13 mouse cellular contexts compared by ENCODE assay signal in genomic region chr6:55341688-55342087, GRCm38 (mm10). TPM values are rescaled to one million over a fixed set of nuclear protein-coding genes. Genes with fewer than 3 reads are reported as not detected.
DNase-seq lines count a peak whose midpoint lies in the region; ATAC-seq and TF ChIP-seq lines count a peak whose summit lies in the region.
"Had no signal": no experiment of that assay in that cellular context is flagged by ENCODE, and none has a peak within 500 bp of the region (broad histone marks: within the 10 kb centered on the region; RNA-seq: fewer than 3 reads in every experiment).

No protein-coding gene starts in this region.

- peak overlapping the region; percentile 33; the same call in 1 of the 2 replicates for H3K27ac ChIP-seq in heart, embryonic 13.5 days (replicated peaks)
- H3K27ac ChIP-seq in bone marrow, adult 2 months (ENCODE audit: control insufficient read depth, insufficient read depth, low read depth, low read length, poor library complexity), result peak overlapping the region; percentile 31
- peak overlapping the region; percentile 55; the same call in 1 of the 2 replicates for H3K27ac ChIP-seq in intestine, postnatal 0 days (ENCODE audit: low read depth, low read length)
- H3K27ac ChIP-seq: hindbrain, embryonic 15.5 days had no signal

- WGBS in heart, embryonic 13.5 days, result 14% methylated on average over 5 of the region's 5 CpGs
- 61% methylated on average over 5 of the region's 5 CpGs for WGBS in bone marrow, adult 2 months
- WGBS in intestine, postnatal 0 days, result 23% methylated on average over 5 of the region's 5 CpGs

- intact Hi-C loops in heart, postnatal 25 days (cut with DNase I), result no loop called here

- H3K4me3 ChIP-seq in heart, embryonic 13.5 days, result no peak overlapping the region
- peak overlapping the region; percentile 40 for H3K4me3 ChIP-seq in bone marrow, adult 2 months (replicated peaks; ENCODE audit: control insufficient read depth, low read depth, low read length)
- no peak overlapping the region for H3K4me3 ChIP-seq in intestine, postnatal 0 days (ENCODE audit: low read depth, low read length)
- H3K4me3 ChIP-seq: hindbrain, embryonic 15.5 days had no signal

- H3K9ac ChIP-seq in heart, embryonic 13.5 days, result 0 out of 2 replicates have a peak overlapping the region, but pooled peaks have one; percentile 12
- H3K9ac ChIP-seq in intestine, postnatal 0 days (ENCODE audit: low read depth, low read length), result 0 out of 2 replicates have a peak overlapping the region, but pooled peaks have one; percentile 2
- H3K9ac ChIP-seq: hindbrain, embryonic 15.5 days had no signal

- TF ChIP-seq CTCF in bone marrow, adult 2 months (IDR thresholded peaks at IDR 0.05; ENCODE audit: control insufficient read depth, insufficient read depth, low read length), result no peak
- no peak for TF ChIP-seq CTCF in intestine, postnatal 0 days (IDR thresholded peaks at IDR 0.05; ENCODE audit: low read depth)

- peaks cover 76% of the 10 kb centered on the region for H3K4me1 ChIP-seq in heart, embryonic 13.5 days
- no peaks in the 10 kb centered on the region for H3K4me1 ChIP-seq in bone marrow, adult 2 months (ENCODE audit: control insufficient read depth, insufficient read depth, low read length)
- peaks cover 3% of the 10 kb centered on the region; the same call in 1 of the 2 replicates for H3K4me1 ChIP-seq in intestine, postnatal 0 days (replicated peaks; ENCODE audit: control insufficient read depth, insufficient read depth, low read length)

- peaks cover 28% of the 10 kb centered on the region for H3K27me3 ChIP-seq in heart, embryonic 13.5 days (replicated peaks)
- H3K27me3 ChIP-seq in intestine, postnatal 0 days (replicated peaks; ENCODE audit: control insufficient read depth, insufficient read depth, low read length), result no peaks in the 10 kb centered on the region

- no peak for DNase-seq in heart, postnatal 25 days (ENCODE audit: low spot score)
- peak; percentile 61 for DNase-seq in lung, postnatal 10 days
- DNase-seq in embryo, embryonic 10.5 days (ENCODE audit: low spot score), result no peak
- DNase-seq in adrenal gland, postnatal 10 days, result no peak
- DNase-seq in layer of hippocampus, adult 9-11 months, result no peak
- DNase-seq: cerebellum, postnatal 36 days; kidney, postnatal 14 days had no signal

- no peak for TF ChIP-seq POLR2A in bone marrow, adult 2 months (IDR thresholded peaks at IDR 0.05; ENCODE audit: borderline replicate concordance, control insufficient read depth, low read depth, low read length)

- no peaks in the 10 kb centered on the region for H3K9me3 ChIP-seq in heart, embryonic 13.5 days
- H3K9me3 ChIP-seq in intestine, postnatal 0 days (ENCODE audit: control insufficient read depth), result no peaks in the 10 kb centered on the region
- H3K9me3 ChIP-seq: hindbrain, embryonic 15.5 days had no signal

- no peak overlapping the region for H3K4me2 ChIP-seq in heart, embryonic 13.5 days
- H3K4me2 ChIP-seq in intestine, postnatal 0 days (replicated peaks; ENCODE audit: low read depth), result no peak overlapping the region; the same call in 1 of the 2 replicates
- H3K4me2 ChIP-seq: hindbrain, embryonic 15.5 days had no signal

- H3K36me3 ChIP-seq in heart, embryonic 13.5 days, result no peaks in the 10 kb centered on the region
- no peaks in the 10 kb centered on the region for H3K36me3 ChIP-seq in intestine, postnatal 0 days (ENCODE audit: control insufficient read depth, insufficient read depth)
- H3K36me3 ChIP-seq: hindbrain, embryonic 15.5 days had no signal

- no peak for ATAC-seq in heart, embryonic 13.5 days (ENCODE audit: extremely low read depth, insufficient number of reproducible peaks, low FRiP score, low TSS enrichment)
- peak; percentile 76 for ATAC-seq in intestine, postnatal 0 days

RNA-seq across cellular contexts. Expression of gene Aqp1, which starts 5.5 kb away (rescaled TPM):
- polyA plus RNA-seq in heart, embryonic 13.5 days (2015; fragmentation: Nextera tagmentation; extraction: Ambion mirVana), result 26.9 and 27.4 TPM in 2 replicates
- total RNA-seq in heart, postnatal 25 days (2021), result 100 to 1,000 TPM; 426 to 457 TPM
- polyA plus RNA-seq in bone marrow, adult 2 months (2011; ENCODE audit: insufficient read depth, insufficient read length, low replicate concordance, missing spikeins), result 226 and 325 TPM in 2 replicates
- polyA plus RNA-seq in intestine, postnatal 0 days (2015; fragmentation: Nextera tagmentation; extraction: Ambion mirVana), result 19.0 and 20.4 TPM in 2 replicates
- total RNA-seq in adrenal gland, postnatal 10 days (2021), result 100 to 1,000 TPM; 190 to 302 TPM
- total RNA-seq: monocyte, adult 5-6 weeks had no signal

RNA-seq across cellular contexts. Expression of gene Ghrhr, which starts 34.4 kb away (rescaled TPM):
- not detected in 2 replicates for polyA plus RNA-seq in heart, embryonic 13.5 days (2015; fragmentation: Nextera tagmentation; extraction: Ambion mirVana)
- not detected for total RNA-seq in heart, postnatal 25 days (2021)
- not detected in 2 replicates for polyA plus RNA-seq in bone marrow, adult 2 months (2011; ENCODE audit: insufficient read depth, insufficient read length, low replicate concordance, missing spikeins)
- 0.17 TPM in 1 of 2 replicates, not detected in the other for polyA plus RNA-seq in intestine, postnatal 0 days (2015; fragmentation: Nextera tagmentation; extraction: Ambion mirVana)
- total RNA-seq in adrenal gland, postnatal 10 days (2021), result not detected
- total RNA-seq: monocyte, adult 5-6 weeks had no signal
- polyA plus RNA-seq: brain, embryonic 14.5 days; hindbrain, embryonic 15.5 days had no signal
